Mouse (Mus musculus) hindbrain, embryonic 12.5 days (tissue): ENCODE measurements around the gene Pla2r1. TPM values are rescaled to one million over a fixed set of nuclear protein-coding genes. Genes with fewer than 3 reads are reported as not detected.

Experiments used
- ATAC-seq: fragments of 200-750 bp; cut with Nextera tagmentation; 2 replicates; pipeline ENCODE4 v1.8.0; 2017; ENCODE audit warnings: moderate TSS enrichment; ENCODE audit not compliant: low FRiP score
- H3K27ac ChIP-seq: fragments of 300-500 bp; sonication (generic); 2 replicates; pipeline ENCODE4 v1.5.1; 2016; ENCODE audit warnings: mild to moderate bottlenecking
- H3K27me3 ChIP-seq: fragments of 300-500 bp; sonication (generic); 2 replicates; pipeline ENCODE4 v1.6.1; 2016; ENCODE audit warnings: mild to moderate bottlenecking
- H3K36me3 ChIP-seq: fragments of 300-500 bp; sonication (generic); 2 replicates; pipeline ENCODE4 v1.6.1; 2016; ENCODE audit warnings: mild to moderate bottlenecking
- H3K4me1 ChIP-seq: fragments of 300-500 bp; sonication (generic); 2 replicates; pipeline ENCODE4 v1.6.1; 2016
- H3K4me2 ChIP-seq: fragments of 300-500 bp; sonication (generic); replicated peaks from 2 replicates; pipeline ENCODE4 v1.6.1; 2016; ENCODE audit warnings: mild to moderate bottlenecking
- H3K4me3 ChIP-seq: fragments of 300-500 bp; sonication (generic); 2 replicates; pipeline ENCODE4 v1.5.1; 2016; ENCODE audit warnings: mild to moderate bottlenecking
- H3K9ac ChIP-seq: fragments of 300-500 bp; sonication (generic); 2 replicates; pipeline ENCODE4 v1.6.1; 2016; ENCODE audit warnings: mild to moderate bottlenecking, moderate library complexity
- H3K9me3 ChIP-seq: fragments of 300-500 bp; sonication (generic); replicated peaks from 2 replicates; pipeline ENCODE4 v1.6.1; 2016; ENCODE audit warnings: mild to moderate bottlenecking
- WGBS: fragments of 180-500 bp; shearing (Covaris S2); methylation state at CpG from one replicate; pipeline ENCODE4 v1.1.7; 2016; 5-methylcytosine and 5-hydroxymethylcytosine counted together
- polyA plus RNA-seq: library from polyadenylated mRNA; unstranded; fragments of >200 nt; fragmentation: Nextera tagmentation; extraction: Ambion mirVana; gene quantifications from 2 replicates; pipeline ENCODE4 v1.2.1, GENCODE M21; 2016

The Pla2r1 gene
- polyA plus RNA-seq, 1 experiment from 2014 or later, result 0.90 TPM

DNA sequence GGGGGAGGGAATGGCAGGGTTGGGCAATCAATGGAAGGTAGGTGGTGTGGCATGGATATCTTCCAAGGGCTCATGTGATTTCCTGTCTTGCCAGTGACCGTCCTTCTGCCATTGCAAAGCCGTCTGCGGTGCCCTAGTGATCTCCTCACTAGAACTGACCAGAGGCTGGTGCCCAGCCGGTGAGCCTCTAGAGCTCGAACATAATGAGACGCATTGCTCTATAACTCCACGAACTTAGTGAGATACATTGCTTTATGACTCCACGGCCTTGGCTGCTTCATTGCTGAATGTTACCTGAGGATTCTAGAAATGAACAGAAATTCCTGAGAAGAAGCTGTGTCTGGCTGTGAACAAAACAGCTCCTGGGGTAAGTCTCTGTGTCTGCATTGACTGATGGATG lies 12.8 kb downstream of the Pla2r1 start:
- Histone ChIP-seq H3K4me1 (peaks cover 7% of the 10 kb centered on the region; the same call in 1 of the 2 replicates), H3K4me2 (no peak overlapping the region), H3K27ac (no peak overlapping the region), H3K9ac (no peak overlapping the region), H3K27me3 (no peaks in the 10 kb centered on the region), H3K4me3 (no peak overlapping the region), H3K9me3 (no peaks in the 10 kb centered on the region), H3K36me3 (no peaks in the 10 kb centered on the region)
- ATAC-seq, result no peak
- 92% methylated on average over 8 of the region's 8 CpGs for WGBS

DNA sequence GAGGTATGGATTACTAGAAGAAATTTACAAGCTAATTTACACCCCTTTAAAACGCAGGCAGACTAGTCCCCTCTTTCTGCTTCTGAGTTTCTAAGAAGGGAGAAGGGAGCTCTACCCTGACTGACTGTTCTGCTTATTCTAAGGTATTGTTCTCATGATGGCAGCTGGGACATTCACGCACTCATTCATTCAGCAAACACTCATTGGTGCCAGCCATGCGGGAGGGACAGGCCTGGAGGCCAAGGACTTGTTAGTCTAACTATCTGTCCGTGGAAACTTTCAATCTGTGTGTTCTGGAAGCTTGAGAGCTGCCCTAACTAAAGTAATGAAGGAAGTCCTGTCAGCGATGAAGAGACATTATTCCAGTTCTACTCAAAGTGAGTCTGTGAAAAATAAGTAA lies 14.4 kb downstream of the Pla2r1 start:
- 57% methylated on average over 5 of the region's 5 CpGs for WGBS
- H3K27ac ChIP-seq, result no peak overlapping the region
- H3K4me2 ChIP-seq, result no peak overlapping the region
- peaks cover 7% of the 10 kb centered on the region; the same call in 1 of the 2 replicates for H3K4me1 ChIP-seq
- no peak overlapping the region for H3K9ac ChIP-seq
- H3K4me3 ChIP-seq, result no peak overlapping the region
- ATAC-seq, result 0 out of 2 replicates have a peak, but pooled peaks have one; percentile 30
- no peaks in the 10 kb centered on the region for H3K27me3 ChIP-seq
- no peaks in the 10 kb centered on the region for H3K9me3 ChIP-seq
- no peaks in the 10 kb centered on the region for H3K36me3 ChIP-seq

DNA sequence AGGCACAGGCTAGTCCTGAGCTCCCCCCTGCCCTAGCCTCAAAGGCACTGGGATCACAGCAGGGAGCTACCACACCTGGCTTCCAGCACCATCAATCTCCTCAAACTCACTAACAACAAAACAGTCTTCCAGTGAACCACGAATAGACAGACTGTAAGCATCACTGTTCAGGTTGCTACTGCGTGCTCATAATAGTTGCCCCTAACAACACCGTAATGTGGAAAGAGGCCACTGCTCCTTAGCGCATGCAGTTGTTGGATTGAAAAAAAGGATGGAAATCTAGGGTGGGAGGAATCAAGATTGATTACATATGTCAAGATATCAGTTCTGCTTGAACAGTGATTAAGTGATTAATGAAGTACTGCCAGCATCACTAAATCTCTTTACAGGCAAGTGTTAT lies 14.8 kb downstream of the Pla2r1 start:
- Histone ChIP-seq H3K4me3 (no peak overlapping the region), H3K27me3 (no peaks in the 10 kb centered on the region), H3K36me3 (no peaks in the 10 kb centered on the region), H3K4me2 (no peak overlapping the region), H3K27ac (no peak overlapping the region), H3K9ac (no peak overlapping the region), H3K4me1 (peaks cover 7% of the 10 kb centered on the region; the same call in 1 of the 2 replicates), H3K9me3 (no peaks in the 10 kb centered on the region)
- peak; percentile 72 for ATAC-seq
- 56% methylated on average over 4 of the region's 4 CpGs for WGBS

DNA sequence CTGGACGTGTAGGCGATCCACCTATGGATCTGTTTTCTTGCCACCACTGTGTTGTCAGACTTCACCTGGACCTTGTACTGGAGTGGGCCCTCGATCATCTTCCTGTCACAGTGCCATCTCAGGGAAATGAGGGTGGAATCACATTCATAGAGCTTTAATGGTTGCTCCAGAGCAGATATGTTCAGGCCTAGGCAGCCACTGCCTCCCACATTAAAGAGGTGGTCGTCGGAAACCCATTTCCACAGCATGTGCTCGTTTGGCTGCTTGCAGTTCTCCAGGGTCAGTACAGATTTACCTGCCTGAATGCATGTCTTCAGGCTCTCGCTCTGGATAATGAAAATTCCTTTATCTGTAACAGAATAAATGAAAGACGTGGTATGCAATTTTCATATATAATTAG lies 18.4 kb downstream of the Pla2r1 start:
- no peaks in the 10 kb centered on the region for H3K36me3 ChIP-seq
- H3K4me1 ChIP-seq, result peaks cover 4% of the 10 kb centered on the region; the same call in 1 of the 2 replicates
- no peaks in the 10 kb centered on the region for H3K27me3 ChIP-seq
- H3K4me3 ChIP-seq, result no peak overlapping the region
- H3K9ac ChIP-seq, result no peak overlapping the region
- no peaks in the 10 kb centered on the region for H3K9me3 ChIP-seq
- no peak overlapping the region for H3K27ac ChIP-seq
- ATAC-seq, result no peak
- H3K4me2 ChIP-seq, result no peak overlapping the region
- 82% methylated on average over 8 of the region's 8 CpGs for WGBS

DNA sequence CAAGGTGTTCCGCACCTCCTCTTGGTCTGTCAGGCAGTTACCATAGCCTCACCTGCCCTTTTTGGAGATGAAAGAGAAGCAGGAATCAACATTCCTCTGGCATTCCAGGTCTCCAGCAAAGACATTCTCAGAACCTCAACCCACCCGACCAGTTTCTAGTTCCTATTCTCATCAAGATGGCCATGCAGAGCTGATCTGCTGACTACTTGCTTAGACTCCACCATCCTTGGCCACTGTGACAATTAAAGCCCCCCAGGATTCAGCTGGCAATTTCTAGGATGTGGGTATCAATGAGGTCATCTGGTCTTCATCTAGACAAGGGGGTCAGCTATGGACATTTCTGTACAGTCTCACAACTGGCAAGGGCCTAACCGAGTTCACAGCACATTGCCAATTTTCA lies 20.1 kb downstream of the Pla2r1 start:
- WGBS, result 91% methylated on average over 3 of the region's 3 CpGs
- no peaks in the 10 kb centered on the region for H3K9me3 ChIP-seq
- no peak overlapping the region for H3K9ac ChIP-seq
- H3K27me3 ChIP-seq, result no peaks in the 10 kb centered on the region
- peaks cover under 1% of the 10 kb centered on the region; the same call in 1 of the 2 replicates for H3K4me1 ChIP-seq
- H3K4me3 ChIP-seq, result no peak overlapping the region
- ATAC-seq, result no peak
- no peak overlapping the region for H3K4me2 ChIP-seq
- no peaks in the 10 kb centered on the region for H3K36me3 ChIP-seq
- no peak overlapping the region for H3K27ac ChIP-seq

DNA sequence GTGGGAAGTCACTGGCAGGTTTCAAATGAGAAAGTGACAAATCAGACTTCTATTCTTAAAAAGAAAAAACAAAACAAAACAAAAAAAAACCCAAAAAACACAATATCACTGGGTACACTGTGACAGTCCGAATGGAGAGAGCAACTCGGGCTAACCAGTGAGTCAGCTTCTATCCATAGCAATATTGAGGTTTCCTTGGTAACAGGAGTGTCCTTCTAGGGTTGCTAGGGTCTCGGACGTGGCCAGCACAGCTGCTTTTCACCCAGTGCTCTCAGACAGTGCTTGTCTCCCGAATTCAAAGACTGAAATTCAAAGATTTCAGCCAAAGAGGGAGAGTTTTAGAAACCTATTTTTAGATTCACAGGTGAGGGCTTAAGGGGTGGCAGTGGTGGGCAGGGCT lies 20.6 kb downstream of the Pla2r1 start:
- no peak for ATAC-seq
- Histone ChIP-seq H3K9me3 (no peaks in the 10 kb centered on the region), H3K27ac (no peak overlapping the region), H3K4me2 (no peak overlapping the region), H3K27me3 (no peaks in the 10 kb centered on the region), H3K4me1 (no peaks in the 10 kb centered on the region; the same call in 1 of the 2 replicates), H3K36me3 (no peaks in the 10 kb centered on the region), H3K9ac (no peak overlapping the region), H3K4me3 (no peak overlapping the region)
- 51% methylated on average over 5 of the region's 5 CpGs for WGBS

DNA sequence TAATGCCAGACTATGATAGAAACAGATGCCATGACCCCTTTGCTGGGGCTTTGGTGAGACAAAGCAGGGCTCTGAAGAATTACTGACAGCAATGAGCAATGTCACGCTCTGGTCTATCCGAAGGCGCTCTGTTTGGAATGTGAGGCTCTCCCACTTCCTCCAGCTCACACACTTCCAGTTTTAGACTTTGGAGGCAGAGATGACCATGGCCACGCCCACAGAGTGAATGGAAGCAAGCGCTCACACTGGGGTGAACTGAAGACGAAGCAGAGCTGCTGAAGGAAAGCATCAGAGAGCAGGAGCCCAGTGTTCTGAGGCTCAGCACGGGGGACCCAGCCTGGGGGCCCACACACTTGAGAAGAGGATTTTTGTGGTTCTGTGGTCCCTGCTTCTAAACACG lies 37.3 kb downstream of the Pla2r1 start:
- no peaks in the 10 kb centered on the region for H3K4me1 ChIP-seq
- H3K36me3 ChIP-seq, result no peaks in the 10 kb centered on the region
- no peaks in the 10 kb centered on the region for H3K27me3 ChIP-seq
- H3K4me2 ChIP-seq, result no peak overlapping the region
- H3K4me3 ChIP-seq, result no peak overlapping the region
- H3K9me3 ChIP-seq, result no peaks in the 10 kb centered on the region
- WGBS, result 58% methylated on average over 8 of the region's 8 CpGs
- H3K9ac ChIP-seq, result no peak overlapping the region
- no peak for ATAC-seq
- H3K27ac ChIP-seq, result no peak overlapping the region

DNA sequence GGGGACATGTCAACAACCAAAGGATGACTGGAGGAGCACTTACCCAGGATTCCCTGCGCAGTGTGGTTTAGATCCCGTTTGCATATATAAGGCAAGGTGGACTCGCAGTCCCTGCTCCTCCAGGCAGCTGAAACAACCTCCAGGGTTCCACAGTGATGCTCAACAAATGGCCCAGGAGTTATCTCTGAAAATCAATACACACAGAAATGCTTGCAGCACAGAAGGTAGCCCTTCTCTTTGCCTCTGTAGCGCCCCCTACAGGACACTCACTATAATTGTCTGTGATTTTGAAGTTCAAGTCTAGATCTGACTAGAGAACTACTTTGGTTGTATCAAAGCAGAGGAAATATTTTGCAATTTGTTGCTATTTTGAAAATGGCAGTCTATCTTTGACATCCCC lies 38.2 kb downstream of the Pla2r1 start:
- Histone ChIP-seq H3K9ac (no peak overlapping the region), H3K27me3 (no peaks in the 10 kb centered on the region), H3K4me3 (no peak overlapping the region), H3K9me3 (no peaks in the 10 kb centered on the region), H3K27ac (no peak overlapping the region), H3K4me2 (no peak overlapping the region), H3K4me1 (no peaks in the 10 kb centered on the region), H3K36me3 (no peaks in the 10 kb centered on the region)
- ATAC-seq, result no peak
- 70% methylated on average over 4 of the region's 4 CpGs for WGBS

DNA sequence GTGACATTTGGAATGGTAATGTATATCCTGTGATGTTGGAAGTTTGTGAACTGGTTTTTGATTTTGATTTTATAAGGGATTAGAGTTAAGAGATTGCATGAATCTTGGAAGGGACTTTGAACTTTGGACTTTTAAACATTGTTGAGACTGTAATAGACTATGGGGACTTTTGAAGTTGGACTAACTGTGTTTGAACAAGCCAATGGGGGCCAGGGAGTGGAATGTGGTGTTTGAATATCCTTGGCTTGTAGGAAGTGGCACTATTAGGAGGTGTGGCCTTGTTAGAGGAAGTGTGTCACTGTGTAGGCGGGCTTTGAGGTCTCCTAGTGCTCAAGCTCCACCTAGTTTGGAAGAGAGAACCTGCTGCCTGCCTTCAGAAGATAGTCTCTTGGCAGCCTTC lies 42.4 kb downstream of the Pla2r1 start:
- 88% methylated on average over 1 of the region's 1 CpGs for WGBS
- ATAC-seq, result no peak
- Histone ChIP-seq H3K4me1 (no peaks in the 10 kb centered on the region), H3K27me3 (no peaks in the 10 kb centered on the region), H3K36me3 (no peaks in the 10 kb centered on the region), H3K4me2 (no peak overlapping the region), H3K27ac (no peak overlapping the region), H3K4me3 (no peak overlapping the region), H3K9me3 (no peaks in the 10 kb centered on the region), H3K9ac (no peak overlapping the region)

DNA sequence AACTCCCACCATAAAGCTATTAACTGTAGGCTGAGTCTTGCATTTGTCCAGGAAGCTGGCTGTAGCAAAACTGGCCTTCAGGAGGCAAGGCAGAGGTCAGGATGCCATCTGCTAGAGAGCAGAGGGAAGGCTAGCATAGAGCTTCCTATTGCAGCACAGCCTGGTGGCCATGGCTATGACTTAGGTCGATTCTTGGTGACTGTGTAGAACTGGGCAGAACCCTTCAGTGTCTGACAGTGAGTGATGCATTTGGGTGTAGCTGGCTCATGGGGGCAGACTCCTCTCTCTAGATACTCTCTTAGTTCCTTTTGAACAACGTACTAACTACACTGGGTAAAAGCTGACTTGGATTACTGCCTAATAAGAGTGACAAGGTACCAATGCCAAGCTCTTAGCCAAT lies 48.0 kb downstream of the Pla2r1 start:
- no peak overlapping the region for H3K9ac ChIP-seq
- no peak for ATAC-seq
- no peak overlapping the region for H3K4me3 ChIP-seq
- H3K27ac ChIP-seq, result no peak overlapping the region
- H3K4me2 ChIP-seq, result no peak overlapping the region
- WGBS, result 51% methylated on average over 2 of the region's 2 CpGs
- H3K36me3 ChIP-seq, result no peaks in the 10 kb centered on the region
- H3K9me3 ChIP-seq, result no peaks in the 10 kb centered on the region
- H3K4me1 ChIP-seq, result no peaks in the 10 kb centered on the region
- no peaks in the 10 kb centered on the region for H3K27me3 ChIP-seq

DNA sequence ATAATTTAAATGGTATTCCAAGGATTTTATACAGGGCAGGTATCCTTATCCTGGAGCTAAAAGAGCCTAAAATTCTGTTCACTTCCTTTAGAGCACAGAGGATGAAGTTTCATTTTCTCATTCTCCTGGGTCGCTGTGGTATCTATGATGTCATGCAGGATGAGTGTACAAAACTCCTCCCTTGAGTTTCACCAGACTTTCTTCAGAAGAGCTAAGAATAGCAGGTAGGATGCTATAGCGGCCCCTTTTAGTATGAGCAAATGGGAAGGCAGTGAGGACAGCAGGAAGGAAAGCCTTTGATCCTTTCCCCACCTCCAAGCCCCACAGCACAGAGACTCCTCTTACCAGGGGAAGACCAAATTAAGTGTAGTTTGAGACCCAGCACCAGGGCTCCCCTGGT lies 48.4 kb downstream of the Pla2r1 start:
- Histone ChIP-seq H3K36me3 (no peaks in the 10 kb centered on the region), H3K9me3 (no peaks in the 10 kb centered on the region), H3K27me3 (no peaks in the 10 kb centered on the region), H3K4me1 (no peaks in the 10 kb centered on the region), H3K4me3 (no peak overlapping the region), H3K9ac (no peak overlapping the region), H3K4me2 (no peak overlapping the region), H3K27ac (no peak overlapping the region)
- 63% methylated on average over 2 of the region's 2 CpGs for whole genome bisulfite sequencing
- no peak for ATAC-seq

DNA sequence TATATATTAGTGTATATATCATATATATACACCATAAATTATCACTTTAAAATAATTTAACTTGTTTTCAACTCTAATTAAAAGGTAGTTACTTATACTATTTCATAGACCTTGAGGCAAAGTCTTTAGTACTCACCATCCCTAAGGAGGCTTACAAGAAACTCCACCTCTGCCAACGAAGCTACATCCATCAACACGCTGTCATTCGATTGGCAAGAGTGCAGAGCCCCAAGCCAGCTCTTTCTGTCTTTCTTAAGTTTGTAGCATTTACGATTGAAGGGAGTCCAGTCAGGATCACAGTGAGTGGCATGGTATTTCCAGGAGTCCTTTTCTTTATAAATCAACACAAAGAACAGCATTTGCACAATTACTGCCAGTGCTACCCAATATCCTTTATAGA lies 49.1 kb downstream of the Pla2r1 start:
- no peak overlapping the region for H3K4me3 ChIP-seq
- H3K27me3 ChIP-seq, result no peaks in the 10 kb centered on the region
- 69% methylated on average over 4 of the region's 4 CpGs for WGBS
- no peaks in the 10 kb centered on the region for H3K9me3 ChIP-seq
- ATAC-seq, result no peak
- no peaks in the 10 kb centered on the region for H3K4me1 ChIP-seq
- H3K9ac ChIP-seq, result no peak overlapping the region
- no peak overlapping the region for H3K4me2 ChIP-seq
- no peak overlapping the region for H3K27ac ChIP-seq
- H3K36me3 ChIP-seq, result no peaks in the 10 kb centered on the region

DNA sequence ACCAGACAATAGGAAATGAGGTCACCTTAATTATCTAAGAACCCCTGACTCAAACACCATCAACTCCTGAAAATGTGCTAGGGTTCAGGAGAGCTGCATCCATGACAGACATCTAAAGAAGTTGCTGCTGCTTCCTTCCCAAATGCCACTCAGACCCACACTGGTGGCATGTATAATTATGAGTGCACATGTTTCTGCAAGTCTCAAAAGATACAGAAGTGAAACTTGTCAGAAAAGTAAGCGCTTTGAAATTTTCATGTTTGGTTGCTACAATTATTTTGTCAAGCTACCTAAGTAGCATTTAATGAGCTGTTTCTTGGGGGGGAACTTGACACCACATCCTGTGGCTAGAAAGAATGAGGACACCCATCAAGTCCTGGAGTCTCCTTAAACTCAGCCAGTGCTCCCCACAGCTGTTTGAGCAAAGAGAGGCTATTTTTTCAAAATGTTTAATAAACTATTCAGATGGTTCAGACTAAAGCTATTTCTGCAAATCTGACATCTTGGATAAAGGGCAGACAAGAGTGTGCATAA lies 52.5 kb downstream of the Pla2r1 start:
- Histone ChIP-seq H3K36me3 (no peaks in the 10 kb centered on the region), H3K4me3 (no peak overlapping the region), H3K27me3 (no peaks in the 10 kb centered on the region), H3K9ac (no peak overlapping the region), H3K4me1 (no peaks in the 10 kb centered on the region), H3K9me3 (no peaks in the 10 kb centered on the region), H3K27ac (no peak overlapping the region), H3K4me2 (no peak overlapping the region)
- ATAC-seq, result no peak
- 96% methylated on average over 1 of the region's 1 CpGs for WGBS
